Mouse (Mus musculus): Measurements from ENCODE around the gene Klhdc10. TPM values are rescaled to one million over a fixed set of nuclear protein-coding genes. Genes with fewer than 3 reads are reported as not detected.

Gene Klhdc10
- polyA plus RNA-seq, 1 experiment from 2014 or later, result 8.3 TPM

DNA sequence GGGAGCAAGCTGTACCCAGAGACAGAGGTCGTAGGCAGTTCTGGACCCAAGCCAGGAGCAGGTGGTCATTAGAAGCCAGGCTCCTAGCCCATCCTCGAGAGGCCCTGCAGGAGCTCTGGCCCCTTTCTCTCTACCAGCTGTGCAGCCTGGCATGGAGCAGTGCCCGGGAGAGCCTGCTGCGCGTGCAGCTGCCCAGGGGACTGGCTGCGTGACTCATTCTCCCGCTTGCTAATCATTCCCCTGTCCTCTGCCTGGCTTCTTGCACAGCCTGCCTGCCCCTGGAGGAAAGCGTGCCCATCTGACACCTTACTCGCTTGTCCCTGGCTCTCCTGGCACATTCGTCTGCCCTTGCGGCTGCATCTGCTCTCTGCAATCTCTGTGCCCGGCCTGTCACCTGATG is 67.7 kb downstream of the Klhdc10 start:
- ATAC-seq (ENCODE audit: insufficient read depth), result no peak
- Histone ChIP-seq H3K27ac (replicated peaks) (no peak overlapping the region), H3K4me3 (replicated peaks) (no peak overlapping the region), H3K36me3 (replicated peaks) (no peaks in the 10 kb centered on the region), H3K4me1 (replicated peaks) (no peaks in the 10 kb centered on the region), H3K9me3 (replicated peaks) (no peaks in the 10 kb centered on the region), H3K4me2 (no peak overlapping the region), H3K27me3 (0 out of 2 replicates have a peak, but pooled peaks cover 2% of the 10 kb centered on the region), H3K9ac (no peak overlapping the region)
- WGBS (ENCODE audit: insufficient replicate concordance), result 75% methylated on average over 12 of the region's 12 CpGs

DNA sequence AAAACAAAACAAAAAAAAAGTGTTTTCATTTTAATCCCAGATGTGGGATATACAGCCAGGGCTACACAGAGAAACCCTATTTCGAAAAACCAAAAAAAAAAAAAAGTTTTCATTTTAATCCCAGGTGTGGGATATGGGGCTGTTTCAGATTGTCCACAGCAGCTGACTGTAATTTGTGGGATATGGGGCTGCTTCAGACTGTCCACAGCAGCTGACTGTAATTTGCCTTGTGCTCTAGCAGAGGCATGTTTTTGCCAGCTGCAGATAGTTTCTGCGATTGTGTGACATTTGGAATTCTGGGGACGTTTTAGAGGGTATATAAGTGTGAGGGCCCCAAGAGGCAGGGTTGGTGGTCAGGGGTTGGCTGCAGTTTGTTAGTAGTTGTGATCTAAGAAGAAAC is 70.0 kb downstream of the Klhdc10 start:
- no peak for ATAC-seq (ENCODE audit: insufficient read depth)
- 42% methylated on average over 3 of the region's 3 CpGs for WGBS (ENCODE audit: insufficient replicate concordance)
- H3K36me3 ChIP-seq (replicated peaks), result no peaks in the 10 kb centered on the region

DNA sequence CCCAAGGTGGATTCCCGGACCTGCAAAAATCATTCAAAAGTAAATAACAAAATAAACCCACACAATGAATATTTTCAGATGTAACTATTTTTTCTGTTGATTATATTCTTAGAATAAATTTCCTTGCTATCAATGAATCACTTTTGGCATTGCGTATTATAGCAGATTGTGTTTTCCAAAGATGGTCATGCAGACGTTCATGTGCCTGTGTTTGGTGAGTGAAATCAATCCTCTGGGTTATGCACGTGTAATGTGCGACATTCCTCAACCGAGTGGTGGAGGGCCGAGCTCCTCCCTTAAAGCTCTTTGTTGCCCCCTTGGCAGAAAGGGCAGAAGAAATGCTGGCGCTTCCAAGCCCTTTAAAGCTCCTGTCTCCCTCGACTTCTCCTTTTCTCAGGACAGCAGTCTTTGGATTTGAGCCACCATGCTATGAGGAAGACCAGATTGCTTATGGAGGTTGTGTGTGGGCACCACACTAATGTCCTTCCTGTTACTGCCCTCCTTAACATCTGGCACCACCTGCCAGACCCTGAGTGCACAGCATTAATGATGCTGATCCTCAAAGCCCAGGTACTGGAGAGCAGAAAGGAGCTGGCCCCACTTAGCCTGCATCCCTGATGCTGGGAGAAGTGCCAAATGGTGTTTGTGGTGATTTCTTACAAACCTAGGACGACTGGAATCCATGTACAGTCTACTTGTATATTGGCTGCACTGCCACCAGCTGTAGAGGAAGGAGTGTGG is 74.5 kb downstream of the Klhdc10 start:
- Histone ChIP-seq H3K4me3 (replicated peaks) (no peak overlapping the region), H3K27me3 (no peaks in the 10 kb centered on the region), H3K4me2 (no peak overlapping the region), H3K27ac (replicated peaks) (no peak overlapping the region), H3K36me3 (replicated peaks) (peaks cover 34% of the 10 kb centered on the region), H3K9ac (no peak overlapping the region), H3K4me1 (replicated peaks) (peaks cover 3% of the 10 kb centered on the region), H3K9me3 (replicated peaks) (no peaks in the 10 kb centered on the region)
- WGBS (ENCODE audit: insufficient replicate concordance), result 60% methylated on average over 10 of the region's 10 CpGs
- ATAC-seq (ENCODE audit: insufficient read depth), result no peak

More for the DNA sequence above, 70.0 kb downstream of the Klhdc10 start:
- Histone ChIP-seq H3K4me1 (replicated peaks) (no peaks in the 10 kb centered on the region), H3K9me3 (replicated peaks) (no peaks in the 10 kb centered on the region), H3K4me2 (no peak overlapping the region), H3K4me3 (replicated peaks) (no peak overlapping the region), H3K27me3 (no peaks in the 10 kb centered on the region), H3K9ac (no peak overlapping the region), H3K27ac (replicated peaks) (no peak overlapping the region)

DNA sequence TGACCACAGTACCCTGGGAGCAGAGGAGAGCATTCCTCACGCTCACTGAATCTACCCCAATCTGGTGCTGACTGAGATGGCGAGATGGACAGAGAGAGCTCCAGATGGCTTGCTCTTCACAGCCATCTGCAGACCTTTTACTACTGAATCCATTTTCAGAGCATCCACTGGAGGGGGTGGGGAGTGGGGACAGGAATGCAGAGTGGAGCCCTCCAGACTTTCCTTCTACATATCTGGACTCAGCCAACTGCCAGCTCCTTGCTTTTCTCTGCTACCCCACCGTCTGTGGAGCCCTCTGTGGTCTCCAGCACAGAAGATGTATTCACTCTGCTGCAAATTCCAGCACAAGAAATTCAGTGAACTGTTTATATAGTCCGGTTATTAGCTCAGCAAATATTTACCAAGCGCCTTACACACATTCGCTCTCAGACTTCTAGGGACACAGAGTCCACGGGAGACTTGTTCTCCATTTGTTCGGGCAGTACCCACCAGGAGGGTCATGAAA is 75.6 kb downstream of the Klhdc10 start:
- ATAC-seq (ENCODE audit: insufficient read depth), result peak; percentile 58
- Histone ChIP-seq H3K27ac (replicated peaks) (no peak overlapping the region; the same call in 1 of the 2 replicates), H3K27me3 (no peaks in the 10 kb centered on the region), H3K4me3 (replicated peaks) (no peak overlapping the region), H3K4me2 (no peak overlapping the region), H3K36me3 (replicated peaks) (peaks cover 44% of the 10 kb centered on the region), H3K4me1 (replicated peaks) (peaks cover 3% of the 10 kb centered on the region), H3K9me3 (replicated peaks) (no peaks in the 10 kb centered on the region), H3K9ac (no peak overlapping the region)
- 68% methylated on average over 8 of the region's 8 CpGs for WGBS (ENCODE audit: insufficient replicate concordance)

DNA sequence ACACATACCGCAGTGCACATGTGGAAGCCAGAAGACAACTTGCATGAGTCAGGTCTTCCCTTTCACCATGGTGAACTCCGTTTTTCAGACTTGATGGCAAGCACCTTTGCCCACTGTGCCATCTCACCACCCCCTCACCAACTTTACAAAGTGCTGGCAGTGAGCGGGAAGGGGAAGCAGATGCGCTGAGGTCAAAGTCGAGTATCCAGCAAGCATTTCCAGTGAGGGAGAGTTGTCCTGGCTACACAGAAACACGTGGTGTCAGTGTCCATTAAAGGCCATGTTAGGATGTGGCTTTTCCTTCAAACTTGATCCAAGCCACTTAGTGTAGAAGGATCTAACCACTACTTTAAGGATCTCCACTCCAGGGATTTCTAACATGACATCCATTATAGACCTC is 76.1 kb downstream of the Klhdc10 start:
- no peak overlapping the region for H3K4me3 ChIP-seq (replicated peaks)
- peaks cover 3% of the 10 kb centered on the region for H3K4me1 ChIP-seq (replicated peaks)
- peaks cover 50% of the 10 kb centered on the region for H3K36me3 ChIP-seq (replicated peaks)
- no peaks in the 10 kb centered on the region for H3K27me3 ChIP-seq
- no peak overlapping the region for H3K4me2 ChIP-seq
- 78% methylated on average over 6 of the region's 6 CpGs for WGBS (ENCODE audit: insufficient replicate concordance)
- no peaks in the 10 kb centered on the region for H3K9me3 ChIP-seq (replicated peaks)
- H3K27ac ChIP-seq (replicated peaks), result no peak overlapping the region; the same call in 1 of the 2 replicates
- no peak overlapping the region for H3K9ac ChIP-seq
- no peak for ATAC-seq (ENCODE audit: insufficient read depth)

DNA sequence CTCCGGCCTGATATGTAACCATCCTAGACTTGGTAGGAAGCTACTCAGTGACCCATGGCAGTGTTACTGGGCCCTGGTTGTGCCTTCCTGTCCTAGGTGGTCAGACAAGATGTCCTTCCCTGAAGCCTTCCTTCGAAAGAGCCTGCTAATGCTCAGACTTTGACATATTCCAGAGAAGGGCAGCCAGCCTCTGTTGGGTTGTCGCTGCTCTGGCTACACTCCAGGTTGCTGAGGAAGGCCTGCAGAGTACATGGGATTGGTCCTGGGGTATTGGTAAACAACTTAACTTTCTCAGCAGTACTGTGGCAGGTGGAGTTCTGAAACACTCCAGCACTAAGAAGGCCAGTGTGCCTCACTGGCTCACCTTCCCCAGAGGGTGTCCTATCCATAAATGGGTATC is 77.8 kb downstream of the Klhdc10 start:
- H3K36me3 ChIP-seq (replicated peaks), result peaks cover 65% of the 10 kb centered on the region
- no peak for ATAC-seq (ENCODE audit: insufficient read depth)
- no peak overlapping the region for H3K9ac ChIP-seq
- H3K27ac ChIP-seq (replicated peaks), result no peak overlapping the region
- peaks cover 3% of the 10 kb centered on the region for H3K4me1 ChIP-seq (replicated peaks)
- H3K27me3 ChIP-seq, result no peaks in the 10 kb centered on the region
- no peaks in the 10 kb centered on the region for H3K9me3 ChIP-seq (replicated peaks)
- H3K4me3 ChIP-seq (replicated peaks), result no peak overlapping the region
- H3K4me2 ChIP-seq, result no peak overlapping the region
- 84% methylated on average over 3 of the region's 3 CpGs for WGBS (ENCODE audit: insufficient replicate concordance)

DNA sequence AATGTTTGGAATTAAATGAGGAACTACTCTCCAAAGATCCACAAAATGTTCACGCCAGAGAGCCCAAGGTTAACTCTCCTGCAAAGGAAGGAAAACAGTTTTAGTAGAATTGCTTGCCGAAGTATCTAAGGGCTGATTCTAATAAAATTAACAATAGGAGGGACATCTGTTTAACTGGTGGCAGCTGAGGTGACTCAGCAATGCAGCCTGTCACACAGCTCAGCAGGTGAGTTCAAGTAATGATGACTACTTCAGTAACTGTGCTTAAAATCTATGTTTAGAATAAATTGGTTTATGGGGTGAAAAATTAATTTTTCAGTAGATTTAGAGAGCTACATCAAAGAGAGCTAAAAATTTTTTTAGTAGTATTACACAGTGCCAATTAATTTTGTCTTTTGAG is 81.2 kb downstream of the Klhdc10 start:
- H3K27me3 ChIP-seq, result no peaks in the 10 kb centered on the region
- H3K27ac ChIP-seq (replicated peaks), result no peak overlapping the region
- 88% methylated on average over 2 of the region's 2 CpGs for WGBS (ENCODE audit: insufficient replicate concordance)
- peaks cover 97% of the 10 kb centered on the region for H3K36me3 ChIP-seq (replicated peaks)
- no peaks in the 10 kb centered on the region for H3K9me3 ChIP-seq (replicated peaks)
- ATAC-seq (ENCODE audit: insufficient read depth), result no peak
- no peak overlapping the region for H3K4me3 ChIP-seq (replicated peaks)
- H3K4me1 ChIP-seq (replicated peaks), result no peaks in the 10 kb centered on the region
- H3K9ac ChIP-seq, result no peak overlapping the region
- H3K4me2 ChIP-seq, result no peak overlapping the region

DNA sequence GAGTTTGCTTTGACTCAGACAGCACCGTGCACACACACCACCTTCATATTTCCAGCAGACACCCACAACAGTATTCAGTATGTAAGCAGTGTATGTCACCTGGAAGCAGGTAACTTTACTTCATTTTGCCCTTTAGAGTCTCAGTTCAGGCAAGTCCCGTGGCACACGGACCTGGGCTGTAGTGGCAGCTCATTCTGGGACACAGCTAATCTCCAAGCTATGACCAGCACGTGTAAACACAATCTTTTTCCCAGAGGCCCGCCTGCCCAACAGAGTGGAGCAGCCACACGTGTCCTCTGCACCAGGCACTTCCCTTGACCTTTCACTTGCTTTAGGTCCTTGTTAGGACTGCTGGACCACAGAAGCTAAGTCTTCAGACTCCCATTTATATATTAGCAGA is 84.8 kb downstream of the Klhdc10 start:
- no peaks in the 10 kb centered on the region for H3K4me1 ChIP-seq (replicated peaks)
- no peak overlapping the region for H3K27ac ChIP-seq (replicated peaks)
- no peak overlapping the region for H3K4me3 ChIP-seq (replicated peaks)
- peaks cover 93% of the 10 kb centered on the region for H3K36me3 ChIP-seq (replicated peaks)
- H3K9me3 ChIP-seq (replicated peaks), result no peaks in the 10 kb centered on the region
- H3K27me3 ChIP-seq, result no peaks in the 10 kb centered on the region
- ATAC-seq (ENCODE audit: insufficient read depth), result no peak
- no peak overlapping the region for H3K9ac ChIP-seq
- 80% methylated on average over 6 of the region's 6 CpGs for whole genome bisulfite sequencing (ENCODE audit: insufficient replicate concordance)
- H3K4me2 ChIP-seq, result no peak overlapping the region

DNA sequence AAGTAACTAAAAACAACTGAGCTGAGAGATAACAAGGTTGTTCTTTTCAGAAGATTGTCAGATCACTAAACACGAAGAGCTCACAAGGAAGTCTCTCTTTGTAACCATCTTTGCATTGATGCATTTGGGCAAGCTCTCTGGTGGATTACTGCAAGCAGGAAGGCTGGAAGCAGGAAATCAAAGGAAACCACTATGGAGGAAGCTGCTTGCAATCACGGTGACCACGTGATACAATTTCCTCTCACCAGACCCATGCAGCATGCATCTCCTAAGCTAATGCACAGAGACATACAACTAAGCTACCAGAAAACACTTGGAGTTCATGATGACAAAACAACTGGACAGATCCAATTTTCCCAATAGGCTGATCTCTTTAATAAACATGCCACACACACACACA is 97.4 kb downstream of the Klhdc10 start:
- no peak overlapping the region for H3K9ac ChIP-seq
- 34% methylated on average over 3 of the region's 3 CpGs for WGBS (ENCODE audit: insufficient replicate concordance)
- peaks cover 85% of the 10 kb centered on the region for H3K36me3 ChIP-seq (replicated peaks)
- peaks cover 7% of the 10 kb centered on the region for H3K4me1 ChIP-seq (replicated peaks)
- no peak overlapping the region for H3K4me2 ChIP-seq
- H3K27me3 ChIP-seq, result no peaks in the 10 kb centered on the region
- no peak overlapping the region for H3K27ac ChIP-seq (replicated peaks)
- H3K9me3 ChIP-seq (replicated peaks), result no peaks in the 10 kb centered on the region
- no peak for ATAC-seq (ENCODE audit: insufficient read depth)
- no peak overlapping the region for H3K4me3 ChIP-seq (replicated peaks)

Other genes with a start within 250 kb of the Klhdc10 start
- 33.8 and 34.7 TPM in 2 replicates for gene Ube2h, start 97.3 kb upstream of the Klhdc10 start, polyA plus RNA-seq (2015; fragmentation: Nextera tagmentation; extraction: Ambion mirVana)
- 25.1 TPM in 2 replicates for gene Zc3hc1, start 10.8 kb upstream of the Klhdc10 start, polyA plus RNA-seq (2015; fragmentation: Nextera tagmentation; extraction: Ambion mirVana)
- gene Tmem209, start 107.9 kb downstream of the Klhdc10 start, polyA plus RNA-seq (2015; fragmentation: Nextera tagmentation; extraction: Ambion mirVana), result 19.2 and 19.4 TPM in 2 replicates
- gene Ssmem1, start 108.0 kb downstream of the Klhdc10 start, polyA plus RNA-seq (2015; fragmentation: Nextera tagmentation; extraction: Ambion mirVana), result 0.14 and 0.21 TPM in 2 replicates
- gene Cpa2, start 139.7 kb downstream of the Klhdc10 start, polyA plus RNA-seq (2015; fragmentation: Nextera tagmentation; extraction: Ambion mirVana), result 1.7 and 7.5 TPM in 2 replicates
- gene Cpa4, start 166.5 kb downstream of the Klhdc10 start, polyA plus RNA-seq (2015; fragmentation: Nextera tagmentation; extraction: Ambion mirVana), result 0.06 TPM in 1 of 2 replicates, not detected in the other
- gene Cpa5, start 209.1 kb downstream of the Klhdc10 start, polyA plus RNA-seq (2015; fragmentation: Nextera tagmentation; extraction: Ambion mirVana), result 0.09 and 0.13 TPM in 2 replicates
- 1.8 and 8.5 TPM in 2 replicates for gene Cpa1, start 237.3 kb downstream of the Klhdc10 start, polyA plus RNA-seq (2015; fragmentation: Nextera tagmentation; extraction: Ambion mirVana)

All from liver, embryonic 15.5 days (tissue).